Mouse (Mus musculus) midbrain, postnatal 0 days (tissue): Measurements from ENCODE around the gene Rnf223. TPM values are rescaled to one million over a fixed set of nuclear protein-coding genes. Genes with fewer than 3 reads are reported as not detected.

Experiments
- ATAC-seq: fragments of 200-750 bp; cut with Nextera tagmentation; 2 replicates; pipeline ENCODE4 v1.8.0; 2017; ENCODE audit warnings: moderate number of reproducible peaks, mild to moderate bottlenecking, moderate TSS enrichment, moderate library complexity; ENCODE audit not compliant: low FRiP score
- DNase-seq: peaks from one replicate; pipeline ENCODE4 v3.0.0-alpha.2; 2015; ENCODE audit warnings: low spot score
- H3K27ac ChIP-seq: fragments of 300-500 bp; sonication (generic); 2 replicates; pipeline ENCODE4 v1.5.1; 2014; ENCODE audit warnings: low read depth, mild to moderate bottlenecking, low read length, mixed read lengths
- H3K27me3 ChIP-seq: fragments of 300-500 bp; sonication (generic); 2 replicates; pipeline ENCODE4 v1.6.1; 2014; ENCODE audit warnings: low read length, control low read depth, mixed read lengths; ENCODE audit not compliant: insufficient read depth
- H3K36me3 ChIP-seq: fragments of 300-500 bp; sonication (generic); 2 replicates; pipeline ENCODE4 v1.6.1; 2014; ENCODE audit warnings: low read length, control low read depth, mixed read lengths; ENCODE audit not compliant: insufficient read depth
- H3K4me1 ChIP-seq: fragments of 300-500 bp; sonication (generic); 2 replicates; pipeline ENCODE4 v1.6.1; 2014; ENCODE audit warnings: mild to moderate bottlenecking, control low read depth, antibody characterized with exemption, low read length, mixed read lengths; ENCODE audit not compliant: insufficient read depth
- H3K4me2 ChIP-seq: fragments of 300-500 bp; sonication (generic); 2 replicates; pipeline ENCODE4 v1.6.1; 2014; ENCODE audit warnings: low read depth, mild to moderate bottlenecking, low read length, mixed read lengths; ENCODE audit not compliant: poor library complexity, severe bottlenecking
- H3K4me3 ChIP-seq: fragments of 300-500 bp; sonication (generic); 2 replicates; pipeline ENCODE4 v1.5.1; 2014; ENCODE audit warnings: low read depth, mild to moderate bottlenecking, low read length, moderate library complexity
- H3K9ac ChIP-seq: fragments of 300-500 bp; sonication (generic); replicated peaks from 2 replicates; pipeline ENCODE4 v1.6.1; 2014; ENCODE audit warnings: mild to moderate bottlenecking, low read length, moderate library complexity, mixed read lengths; ENCODE audit not compliant: poor library complexity, severe bottlenecking
- H3K9me3 ChIP-seq: fragments of 300-500 bp; sonication (generic); 2 replicates; pipeline ENCODE4 v1.6.1; 2016; ENCODE audit warnings: low read length, control low read depth
- CTCF ChIP-seq: IDR thresholded peaks from 2 replicates; pipeline ENCODE4 v1.5.1; 2016; ENCODE audit warnings: antibody characterized with exemption, mild to moderate bottlenecking
- WGBS: fragments of 180-500 bp; shearing (Covaris S2); extraction: QIAGEN DNeasy Blood & Tissue Kit; methylation state at CpG from one replicate; pipeline ENCODE4 v1.1.7; 2014; 5-methylcytosine and 5-hydroxymethylcytosine counted together
- polyA plus RNA-seq: library from polyadenylated mRNA; unstranded; fragments of >200 nt; fragmentation: Nextera tagmentation; extraction: Ambion mirVana; gene quantifications from 2 replicates; pipeline ENCODE4 v1.2.1, GENCODE M21; 2015
- total RNA-seq: library from RNA; depleted of rRNA; stranded (reverse); fragments of >200 nt; gene quantifications from 2 replicates; pipeline ENCODE4 v1.2.3, GENCODE M21; 2014

The Rnf223 gene
- total and polyA plus RNA-seq, 2 experiments from 2014 or later: 0.23 to 0.44 TPM

DNA sequence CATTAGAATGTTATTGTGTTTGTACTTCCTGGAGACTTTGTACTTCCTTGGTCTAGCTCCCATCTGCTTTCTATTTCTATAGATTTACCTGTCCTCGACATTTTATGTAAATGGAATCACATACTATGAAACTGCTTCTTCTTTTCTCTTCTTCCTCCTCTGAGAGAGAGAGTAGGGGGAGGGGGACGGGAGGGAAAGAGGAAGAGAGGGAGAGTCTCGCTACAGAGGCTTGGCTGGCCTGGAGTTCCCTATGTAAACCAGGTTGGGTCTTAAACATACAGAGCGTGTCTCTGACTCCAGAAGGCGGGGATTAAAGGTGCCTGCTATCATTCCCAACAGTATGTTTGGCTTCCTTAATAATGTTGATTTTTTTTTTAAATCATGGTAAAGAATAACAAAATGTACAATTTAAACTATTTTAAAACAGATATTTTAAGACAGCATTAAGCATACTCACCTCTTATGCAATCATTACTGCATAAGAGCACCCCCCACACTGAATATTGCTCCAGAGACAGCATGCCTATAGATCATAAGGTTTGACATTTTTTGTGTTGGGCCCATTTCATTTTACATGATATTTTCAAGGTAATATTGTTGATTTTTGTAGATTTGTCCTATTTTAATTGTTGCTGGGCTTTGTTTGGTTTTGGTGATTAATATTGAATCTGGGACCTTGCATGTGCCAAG, 42.8 kb upstream of the Rnf223 start:
- no peaks in the 10 kb centered on the region for H3K4me1 ChIP-seq
- no peak overlapping the region for H3K9ac ChIP-seq
- 37% methylated on average over 5 of the region's 5 CpGs for WGBS
- H3K9me3 ChIP-seq: no peaks in the 10 kb centered on the region
- no peak overlapping the region for H3K4me3 ChIP-seq
- DNase-seq: no peak
- no peak overlapping the region for H3K27ac ChIP-seq
- no peaks in the 10 kb centered on the region for H3K27me3 ChIP-seq
- H3K4me2 ChIP-seq: no peak overlapping the region
- no peaks in the 10 kb centered on the region for H3K36me3 ChIP-seq
- TF ChIP-seq CTCF: no peak
- ATAC-seq: no peak

DNA sequence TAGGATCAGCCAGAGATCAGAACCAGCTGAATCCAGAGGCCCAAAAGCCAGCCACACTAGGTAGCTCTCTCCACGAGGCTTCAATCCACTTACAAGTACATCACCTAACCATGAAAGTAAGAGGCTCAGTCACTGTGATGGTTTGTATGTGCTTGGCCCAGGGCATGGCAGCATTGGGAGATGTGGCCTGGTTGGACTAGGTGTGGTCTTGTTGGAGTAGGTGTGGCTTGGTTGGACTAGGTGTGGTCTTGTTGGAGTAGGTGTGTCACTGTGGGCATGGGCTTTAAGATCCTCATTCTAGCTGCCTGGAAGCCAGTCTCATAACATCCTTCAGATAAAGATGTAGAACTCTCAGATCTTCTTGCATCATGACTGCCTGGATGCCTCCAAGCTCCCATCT, 39.1 kb upstream of the Rnf223 start:
- no peak for TF ChIP-seq CTCF
- ATAC-seq: no peak
- DNase-seq: no peak

DNA sequence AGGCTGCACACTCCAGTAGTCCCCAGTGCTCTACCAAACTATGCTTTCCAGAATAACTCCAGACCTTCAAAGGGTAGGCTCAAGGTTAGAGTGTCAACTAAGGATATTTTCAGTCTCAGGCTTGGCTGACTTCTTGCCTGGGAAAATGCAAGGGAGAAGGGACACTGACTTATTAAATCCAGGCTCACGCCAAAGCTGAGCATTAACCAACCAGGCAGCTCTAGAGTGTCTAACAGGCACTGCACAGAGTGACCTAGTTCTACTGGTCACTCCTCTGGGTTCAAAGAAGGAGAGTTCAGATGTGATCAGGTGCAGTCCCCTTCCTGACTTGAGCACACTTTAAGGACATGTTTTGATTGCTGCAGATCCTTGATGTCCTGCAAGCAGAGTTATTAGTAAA, 37.5 kb upstream of the Rnf223 start:
- Histone ChIP-seq H3K9me3 (no peaks in the 10 kb centered on the region), H3K9ac (no peak overlapping the region), H3K36me3 (no peaks in the 10 kb centered on the region), H3K4me1 (no peaks in the 10 kb centered on the region), H3K4me3 (no peak overlapping the region), H3K27me3 (no peaks in the 10 kb centered on the region), H3K4me2 (no peak overlapping the region), H3K27ac (no peak overlapping the region)
- DNase-seq (no peak), ATAC-seq (no peak)
- WGBS: 100% methylated on average over 1 of the region's 1 CpGs
- no peak for TF ChIP-seq CTCF

More for the DNA sequence above, 39.1 kb upstream of the Rnf223 start:
- 63% methylated on average over 1 of the region's 1 CpGs for WGBS
- no peaks in the 10 kb centered on the region for H3K36me3 ChIP-seq
- H3K4me2 ChIP-seq: no peak overlapping the region
- H3K9me3 ChIP-seq: no peaks in the 10 kb centered on the region
- no peaks in the 10 kb centered on the region for H3K27me3 ChIP-seq
- no peak overlapping the region for H3K4me3 ChIP-seq
- H3K4me1 ChIP-seq: no peaks in the 10 kb centered on the region
- H3K27ac ChIP-seq: no peak overlapping the region
- H3K9ac ChIP-seq: no peak overlapping the region

GRCm38 (mm10) chr4:156093758-156094157, 36.6 kb upstream of the Rnf223 start:
- Histone ChIP-seq H3K36me3 (no peaks in the 10 kb centered on the region), H3K4me3 (no peak overlapping the region), H3K27me3 (no peaks in the 10 kb centered on the region), H3K4me1 (no peaks in the 10 kb centered on the region), H3K9me3 (no peaks in the 10 kb centered on the region), H3K27ac (no peak overlapping the region), H3K4me2 (no peak overlapping the region), H3K9ac (no peak overlapping the region)
- WGBS: 84% methylated on average over 5 of the region's 5 CpGs
- no peak for ATAC-seq
- TF ChIP-seq CTCF: no peak
- no peak for DNase-seq

GRCm38 (mm10) chr4:156096191-156096590, 34.1 kb upstream of the Rnf223 start:
- no peak for DNase-seq
- WGBS: 94% methylated on average over 1 of the region's 1 CpGs
- TF ChIP-seq CTCF: no peak
- H3K4me1 ChIP-seq: no peaks in the 10 kb centered on the region
- no peak for ATAC-seq
- H3K9ac ChIP-seq: no peak overlapping the region
- no peaks in the 10 kb centered on the region for H3K9me3 ChIP-seq
- no peaks in the 10 kb centered on the region for H3K27me3 ChIP-seq
- no peak overlapping the region for H3K4me2 ChIP-seq
- H3K4me3 ChIP-seq: no peak overlapping the region
- no peak overlapping the region for H3K27ac ChIP-seq
- no peaks in the 10 kb centered on the region for H3K36me3 ChIP-seq

DNA sequence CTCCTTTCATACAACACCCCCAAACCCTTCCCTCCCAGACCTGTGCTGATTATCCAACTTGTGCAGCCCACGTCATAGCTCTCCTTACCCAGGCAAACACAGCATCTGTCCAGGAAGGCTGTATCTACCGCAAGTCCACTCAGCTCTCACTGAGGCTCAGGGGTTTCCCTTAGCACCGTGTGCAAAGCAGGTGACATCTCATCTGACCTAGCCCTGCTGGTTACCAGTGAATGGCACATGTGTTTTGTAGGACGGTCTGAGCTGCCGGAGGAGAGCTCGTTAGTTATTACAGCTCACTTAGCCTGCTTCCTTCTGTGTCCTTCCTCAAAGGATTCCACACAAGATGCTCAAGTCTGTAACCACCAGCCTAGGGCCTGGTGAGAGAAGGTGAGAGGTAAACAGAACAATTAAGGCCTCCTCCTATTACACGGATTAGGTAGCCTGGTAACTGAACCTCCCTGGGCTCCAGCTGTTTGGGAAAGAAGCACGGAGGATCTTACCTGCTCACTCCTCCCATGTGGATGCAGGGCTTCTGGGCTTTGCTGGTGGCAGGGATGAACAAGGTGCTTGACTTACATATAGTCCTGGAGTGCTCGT, 32.4 kb upstream of the Rnf223 start:
- H3K9me3 ChIP-seq: no peaks in the 10 kb centered on the region
- DNase-seq: no peak
- H3K27ac ChIP-seq: no peak overlapping the region
- ATAC-seq: no peak
- no peaks in the 10 kb centered on the region for H3K36me3 ChIP-seq
- H3K4me2 ChIP-seq: no peak overlapping the region
- no peak overlapping the region for H3K9ac ChIP-seq
- no peaks in the 10 kb centered on the region for H3K27me3 ChIP-seq
- 75% methylated on average over 9 of the region's 9 CpGs for WGBS
- TF ChIP-seq CTCF: no peak
- no peaks in the 10 kb centered on the region for H3K4me1 ChIP-seq
- H3K4me3 ChIP-seq: no peak overlapping the region
